ENCODE assay signal across 9 mouse cellular contexts in genomic region chr5:120514754-120515153, GRCm38 (mm10). TPM values are rescaled to one million over a fixed set of nuclear protein-coding genes. Genes with fewer than 3 reads are reported as not detected.
DNase-seq lines count a peak whose midpoint lies in the region; ATAC-seq and TF ChIP-seq lines count a peak whose summit lies in the region.
"Had no signal": no experiment of that assay in that cellular context is flagged by ENCODE, and none has a peak within 500 bp of the region (broad histone marks: within the 10 kb centered on the region; RNA-seq: fewer than 3 reads in every experiment).

No protein-coding gene starts in this region.

- H3K36me3 ChIP-seq in liver, adult 2 months (ENCODE audit: control insufficient read depth, insufficient read depth, low read length), result peaks cover 2% of the 10 kb centered on the region; the same call in 1 of the 2 replicates
- no peaks in the 10 kb centered on the region for H3K36me3 ChIP-seq in liver, embryonic 12.5 days
- H3K36me3 ChIP-seq in hindbrain, embryonic 15.5 days, result no peaks in the 10 kb centered on the region
- no peaks in the 10 kb centered on the region for H3K36me3 ChIP-seq in midbrain, embryonic 16.5 days (ENCODE audit: control insufficient read depth, insufficient read depth, low read length)

- WGBS in liver, adult 2 months, result 4% methylated on average over 4 of the region's 4 CpGs
- 62% methylated on average over 4 of the region's 4 CpGs for WGBS in liver, embryonic 12.5 days (ENCODE audit: insufficient replicate concordance)
- 20% methylated on average over 4 of the region's 4 CpGs for WGBS in hindbrain, embryonic 15.5 days
- WGBS in midbrain, embryonic 16.5 days, result 26% methylated on average over 4 of the region's 4 CpGs

- H3K4me2 ChIP-seq in liver, embryonic 12.5 days, result no peak overlapping the region
- no peak overlapping the region for H3K4me2 ChIP-seq in hindbrain, embryonic 15.5 days
- no peak overlapping the region for H3K4me2 ChIP-seq in midbrain, embryonic 16.5 days (ENCODE audit: low read length)

- H3K9me3 ChIP-seq in liver, embryonic 12.5 days (replicated peaks), result no peaks in the 10 kb centered on the region
- H3K9me3 ChIP-seq in hindbrain, embryonic 15.5 days, result no peaks in the 10 kb centered on the region
- no peaks in the 10 kb centered on the region for H3K9me3 ChIP-seq in midbrain, embryonic 16.5 days (replicated peaks; ENCODE audit: control insufficient read depth, low read length, poor library complexity, severe bottlenecking)
- H3K9me3 ChIP-seq: megakaryocyte, embryonic 14.5 days had no signal

- peak overlapping the region; percentile 4; the same call in 1 of the 2 replicates for H3K4me3 ChIP-seq in liver, adult 2 months (ENCODE audit: insufficient read depth, low read depth, low read length)
- H3K4me3 ChIP-seq in liver, embryonic 12.5 days, result no peak overlapping the region
- no peak overlapping the region for H3K4me3 ChIP-seq in hindbrain, embryonic 15.5 days
- H3K4me3 ChIP-seq in midbrain, embryonic 16.5 days (ENCODE audit: low read depth, low read length), result no peak overlapping the region
- H3K4me3 ChIP-seq: megakaryocyte, embryonic 14.5 days had no signal

- peaks cover 39% of the 10 kb centered on the region for H3K4me1 ChIP-seq in liver, adult 2 months (ENCODE audit: control insufficient read depth, insufficient read depth, low read length)
- H3K4me1 ChIP-seq in liver, embryonic 12.5 days, result peaks cover 63% of the 10 kb centered on the region
- peaks cover 30% of the 10 kb centered on the region for H3K4me1 ChIP-seq in hindbrain, embryonic 15.5 days (replicated peaks)
- H3K4me1 ChIP-seq in midbrain, embryonic 16.5 days (ENCODE audit: control insufficient read depth, insufficient read depth, low read length), result peaks cover 5% of the 10 kb centered on the region

- no peak for TF ChIP-seq POLR2A in liver, adult 2 months (IDR thresholded peaks at IDR 0.05; ENCODE audit: extremely low read depth, insufficient read depth, low read length)

- H3K27me3 ChIP-seq in liver, adult 2 months (ENCODE audit: control insufficient read depth, insufficient read depth, low read length), result no peaks in the 10 kb centered on the region
- no peaks in the 10 kb centered on the region; the same call in 1 of the 2 replicates for H3K27me3 ChIP-seq in liver, embryonic 12.5 days (replicated peaks)
- H3K27me3 ChIP-seq in hindbrain, embryonic 15.5 days, result peaks cover 6% of the 10 kb centered on the region
- H3K27me3 ChIP-seq in midbrain, embryonic 16.5 days (ENCODE audit: control insufficient read depth, insufficient read depth, low read depth, low read length), result 0 out of 2 replicates have a peak, but pooled peaks cover 3% of the 10 kb centered on the region
- H3K27me3 ChIP-seq: megakaryocyte, embryonic 14.5 days had no signal

- peak overlapping the region; percentile 94 for H3K27ac ChIP-seq in liver, adult 2 months (replicated peaks; ENCODE audit: insufficient read depth, low read depth, low read length)
- H3K27ac ChIP-seq in liver, embryonic 12.5 days, result no peak overlapping the region
- H3K27ac ChIP-seq in hindbrain, embryonic 15.5 days (replicated peaks), result 0 out of 2 replicates have a peak overlapping the region, but pooled peaks have one; percentile 20
- H3K27ac ChIP-seq in midbrain, embryonic 16.5 days (ENCODE audit: low read length), result no peak overlapping the region

- no peak for ATAC-seq in liver, embryonic 12.5 days
- no peak for ATAC-seq in hindbrain, embryonic 15.5 days (ENCODE audit: low FRiP score, low read depth)
- ATAC-seq in midbrain, embryonic 16.5 days, result no peak

- DNase-seq in liver, adult 2 months (ENCODE audit: extremely low read depth, low read depth, low spot score), result no peak
- peak; percentile 86 for DNase-seq in adipocyte (ENCODE audit: low spot score)
- peak; percentile 73 for DNase-seq in lung, postnatal 14 days
- no peak for DNase-seq in right cerebral cortex, adult 2 months (ENCODE audit: low spot score in 2 of 2)
- DNase-seq: gastrocnemius, postnatal 25 days had no signal

- TF ChIP-seq CTCF in liver, adult 2 months (IDR thresholded peaks at IDR 0.05; ENCODE audit: low read depth, low read length), result no peak

- H3K79me2 ChIP-seq in liver, adult 2 months (ENCODE audit: control insufficient read depth, insufficient read depth, low read length), result peaks cover 11% of the 10 kb centered on the region

- H3K9ac ChIP-seq in liver, adult 2 months (ENCODE audit: low read depth, low read length), result peak overlapping the region; percentile 33; the same call in 1 of the 2 replicates
- H3K9ac ChIP-seq in liver, embryonic 12.5 days, result no peak overlapping the region
- H3K9ac ChIP-seq in hindbrain, embryonic 15.5 days, result no peak overlapping the region
- H3K9ac ChIP-seq in midbrain, embryonic 16.5 days (ENCODE audit: low read depth, low read length), result no peak overlapping the region

RNA-seq across cellular contexts. Expression of gene Slc8b1, which starts 3.8 kb away (rescaled TPM):
- 40.6 and 78.9 TPM in 2 replicates for total RNA-seq in liver, adult 2 months (2014; rRNA removed)
- 47.6 and 52.4 TPM in 2 replicates for polyA plus RNA-seq in liver, adult 2 months (2012; rRNA removed)
- 4.2 and 6.0 TPM in 2 replicates for polyA plus RNA-seq in liver, embryonic 12.5 days (2016; fragmentation: Nextera tagmentation; extraction: Ambion mirVana)
- 2.4 and 2.9 TPM in 2 replicates for polyA plus RNA-seq in hindbrain, embryonic 15.5 days (2015; fragmentation: Nextera tagmentation; extraction: Ambion mirVana)
- polyA plus RNA-seq in midbrain, embryonic 16.5 days (2015; fragmentation: Nextera tagmentation; extraction: Ambion mirVana), result 2.0 and 2.3 TPM in 2 replicates

RNA-seq across cellular contexts. Expression of gene Plbd2, which starts 11.3 kb away (rescaled TPM):
- total RNA-seq in liver, adult 2 months (2014; rRNA removed), result 18.1 and 28.9 TPM in 2 replicates
- 41.9 and 42.0 TPM in 2 replicates for polyA plus RNA-seq in liver, adult 2 months (2012; rRNA removed)
- polyA plus RNA-seq in liver, embryonic 12.5 days (2016; fragmentation: Nextera tagmentation; extraction: Ambion mirVana), result 23.2 and 27.4 TPM in 2 replicates
- 35.9 and 39.0 TPM in 2 replicates for polyA plus RNA-seq in hindbrain, embryonic 15.5 days (2015; fragmentation: Nextera tagmentation; extraction: Ambion mirVana)
- 28.7 and 30.6 TPM in 2 replicates for polyA plus RNA-seq in midbrain, embryonic 16.5 days (2015; fragmentation: Nextera tagmentation; extraction: Ambion mirVana)

RNA-seq across cellular contexts. Expression of gene Sds, which starts 38.4 kb away (rescaled TPM):
- total RNA-seq in liver, adult 2 months (2014; rRNA removed), result 410 and 645 TPM in 2 replicates
- 648 and 709 TPM in 2 replicates for polyA plus RNA-seq in liver, adult 2 months (2012; rRNA removed)
- polyA plus RNA-seq in liver, embryonic 12.5 days (2016; fragmentation: Nextera tagmentation; extraction: Ambion mirVana), result not detected in 2 replicates
- polyA plus RNA-seq in hindbrain, embryonic 15.5 days (2015; fragmentation: Nextera tagmentation; extraction: Ambion mirVana), result not detected in 2 replicates
- 0.36 TPM in 1 of 2 replicates, not detected in the other for polyA plus RNA-seq in midbrain, embryonic 16.5 days (2015; fragmentation: Nextera tagmentation; extraction: Ambion mirVana)
- total RNA-seq: gastrocnemius, postnatal 25 days had no signal

RNA-seq across cellular contexts. Expression of gene Sdsl, which starts 42.1 kb away (rescaled TPM):
- 11.7 and 23.2 TPM in 2 replicates for total RNA-seq in liver, adult 2 months (2014; rRNA removed)
- polyA plus RNA-seq in liver, adult 2 months (2012; rRNA removed), result 18.6 and 25.9 TPM in 2 replicates
- polyA plus RNA-seq in liver, embryonic 12.5 days (2016; fragmentation: Nextera tagmentation; extraction: Ambion mirVana), result 1.1 TPM in 2 replicates
- polyA plus RNA-seq in hindbrain, embryonic 15.5 days (2015; fragmentation: Nextera tagmentation; extraction: Ambion mirVana), result 6.5 and 6.9 TPM in 2 replicates
- 5.1 and 5.6 TPM in 2 replicates for polyA plus RNA-seq in midbrain, embryonic 16.5 days (2015; fragmentation: Nextera tagmentation; extraction: Ambion mirVana)

Comparison
In these comparisons a context has a peak if more than half of its experiments do, and no peak if none do; other contexts are left out.
1. H3K27ac ChIP-seq: peak in liver, adult 2 months (single experiment) and hindbrain, embryonic 15.5 days (single experiment); none in liver, embryonic 12.5 days (single experiment) and midbrain, embryonic 16.5 days (single experiment).
2. RNA of gene Sds, which starts 38.4 kb away (polyA plus RNA-seq): 648 to 709 TPM in liver, adult 2 months; 0.36 TPM in midbrain, embryonic 16.5 days, not detected in liver, embryonic 12.5 days and not detected in hindbrain, embryonic 15.5 days; every median in the first group is over 100 times any median in the second.
3. DNase-seq: peak in adipocyte (single experiment) and lung, postnatal 14 days (single experiment); none in liver, adult 2 months (single experiment) and right cerebral cortex, adult 2 months (0 of 2).